Comparison of ENCODE assay signal across 7 mouse cellular contexts in the genomic region with DNA sequence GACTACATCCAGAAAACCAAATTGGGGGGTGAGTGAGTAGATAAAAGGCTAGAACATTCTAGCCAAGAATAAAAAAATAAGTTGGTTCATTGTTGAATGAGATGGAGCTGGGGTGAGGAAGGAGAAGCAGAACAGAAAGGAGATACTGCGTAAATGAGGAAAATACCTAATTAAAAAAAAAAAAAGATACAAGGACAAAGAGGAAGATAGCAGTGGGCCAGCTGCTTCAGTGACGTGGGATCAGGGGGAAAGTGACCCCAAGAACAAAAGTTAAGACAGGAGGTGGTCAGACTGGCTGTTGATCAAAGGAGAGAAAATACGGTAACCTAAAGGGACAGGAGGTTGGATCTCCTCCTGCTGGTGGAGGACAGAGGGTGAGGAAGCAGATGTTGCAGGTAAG. TPM values are rescaled to one million over a fixed set of nuclear protein-coding genes. Genes with fewer than 3 reads are reported as not detected.
A peak's percentile ranks its signal among the peaks of the same experiment; 100 is the strongest.
DNase-seq lines count a peak whose midpoint lies in the region; ATAC-seq and TF ChIP-seq lines count a peak whose summit lies in the region.

A gene (plus strand): TSS at position 301 of the 400 bp plus-strand sequence.

- no peaks in the 10 kb centered on the region for H3K27me3 ChIP-seq in spleen, adult 2 months (ENCODE audit: control insufficient read depth, insufficient read depth, low read length)
- H3K27me3 ChIP-seq in embryonic facial prominence, embryonic 14.5 days (replicated peaks; ENCODE audit: control insufficient read depth, insufficient read depth, low read length): no peaks in the 10 kb centered on the region
- no peaks in the 10 kb centered on the region for H3K27me3 ChIP-seq in limb, embryonic 11.5 days (ENCODE audit: control insufficient read depth, insufficient read depth, low read length)
- H3K27me3 ChIP-seq in stomach, embryonic 15.5 days (replicated peaks): no peaks in the 10 kb centered on the region

- WGBS in spleen, adult 2 months: 75% methylated on average over 3 of the region's 3 CpGs
- WGBS in embryonic facial prominence, embryonic 14.5 days: 80% methylated on average over 3 of the region's 3 CpGs
- 79% methylated on average over 3 of the region's 3 CpGs for WGBS in limb, embryonic 11.5 days
- 90% methylated on average over 3 of the region's 3 CpGs for WGBS in stomach, embryonic 15.5 days

- no peak for TF ChIP-seq CTCF in spleen, adult 2 months (IDR thresholded peaks at IDR 0.05; ENCODE audit: extremely low read depth, insufficient read depth, insufficient read length, insufficient replicate concordance)

- no peaks in the 10 kb centered on the region for H3K9me3 ChIP-seq in embryonic facial prominence, embryonic 14.5 days (ENCODE audit: control insufficient read depth, low read length)
- no peaks in the 10 kb centered on the region for H3K9me3 ChIP-seq in limb, embryonic 11.5 days (ENCODE audit: control insufficient read depth, low read length)
- no peaks in the 10 kb centered on the region for H3K9me3 ChIP-seq in stomach, embryonic 15.5 days

- H3K4me1 ChIP-seq in spleen, adult 2 months (ENCODE audit: control insufficient read depth, insufficient read depth, insufficient read length): peaks cover 5% of the 10 kb centered on the region; the same call in 1 of the 2 replicates
- H3K4me1 ChIP-seq in embryonic facial prominence, embryonic 14.5 days (ENCODE audit: control insufficient read depth, insufficient read depth, low read length): peaks cover 10% of the 10 kb centered on the region; the same call in 1 of the 2 replicates
- H3K4me1 ChIP-seq in limb, embryonic 11.5 days (ENCODE audit: control insufficient read depth, insufficient read depth, low read length): no peaks in the 10 kb centered on the region
- peaks cover 6% of the 10 kb centered on the region for H3K4me1 ChIP-seq in stomach, embryonic 15.5 days

- no peak for TF ChIP-seq POLR2A in spleen, adult 2 months (IDR thresholded peaks at IDR 0.05; ENCODE audit: low read depth, low read length)

- peak within 1 kb of the TSS; percentile 56 for H3K4me2 ChIP-seq in embryonic facial prominence, embryonic 14.5 days (ENCODE audit: low read depth, low read length)
- H3K4me2 ChIP-seq in limb, embryonic 11.5 days (ENCODE audit: low read depth, severe bottlenecking): peak within 1 kb of the TSS; percentile 39; the same call in 1 of the 2 replicates
- peak within 1 kb of the TSS; percentile 56 for H3K4me2 ChIP-seq in stomach, embryonic 15.5 days

- H3K27ac ChIP-seq in spleen, adult 2 months (ENCODE audit: insufficient read depth, low read length): peak within 1 kb of the TSS; percentile 49
- H3K27ac ChIP-seq in embryonic facial prominence, embryonic 14.5 days (replicated peaks; ENCODE audit: low read depth, low read length): peak within 1 kb of the TSS; percentile 65
- H3K27ac ChIP-seq in limb, embryonic 11.5 days (replicated peaks; ENCODE audit: low read depth, low read length): no peak within 1 kb of the TSS
- H3K27ac ChIP-seq in stomach, embryonic 15.5 days: peak within 1 kb of the TSS; percentile 87

- H3K36me3 ChIP-seq in spleen, adult 2 months (ENCODE audit: control insufficient read depth, insufficient read depth, low read length): peaks cover 3% of the 10 kb centered on the region; the same call in 1 of the 2 replicates
- H3K36me3 ChIP-seq in embryonic facial prominence, embryonic 14.5 days (ENCODE audit: control insufficient read depth, insufficient read depth, low read length): no peaks in the 10 kb centered on the region
- no peaks in the 10 kb centered on the region for H3K36me3 ChIP-seq in limb, embryonic 11.5 days (ENCODE audit: control insufficient read depth, insufficient read depth, low read length)
- no peaks in the 10 kb centered on the region for H3K36me3 ChIP-seq in stomach, embryonic 15.5 days

- peak within 1 kb of the TSS; percentile 62; the same call in 1 of the 2 replicates for H3K9ac ChIP-seq in embryonic facial prominence, embryonic 14.5 days (ENCODE audit: low read depth, low read length)
- H3K9ac ChIP-seq in limb, embryonic 11.5 days (ENCODE audit: low read length): no peak within 1 kb of the TSS
- no peak within 1 kb of the TSS for H3K9ac ChIP-seq in stomach, embryonic 15.5 days

- ATAC-seq in embryonic facial prominence, embryonic 14.5 days (ENCODE audit: low read depth): no peak
- no peak for ATAC-seq in limb, embryonic 11.5 days (ENCODE audit: insufficient number of reproducible peaks, low FRiP score, low TSS enrichment, low read depth)
- ATAC-seq in stomach, embryonic 15.5 days (ENCODE audit: insufficient read depth, low FRiP score, low read depth): no peak

- H3K4me3 ChIP-seq in spleen, adult 2 months (ENCODE audit: extremely low read depth, insufficient read depth, insufficient read length): peak within 1 kb of the TSS; percentile 56
- peak within 1 kb of the TSS; percentile 39 for H3K4me3 ChIP-seq in embryonic facial prominence, embryonic 14.5 days (ENCODE audit: low read depth, low read length)
- no peak within 1 kb of the TSS for H3K4me3 ChIP-seq in limb, embryonic 11.5 days (ENCODE audit: low read depth, low read length)
- peak within 1 kb of the TSS; percentile 40 for H3K4me3 ChIP-seq in stomach, embryonic 15.5 days (replicated peaks)

- no peak for DNase-seq in spleen, adult 2 months (ENCODE audit: low read depth in 1 of 2, low spot score in 2 of 2)
- DNase-seq in spleen, postnatal 36 days (ENCODE audit: low spot score in 2 of 2): no peak
- DNase-seq in embryonic facial prominence, embryonic 14.5 days (ENCODE audit: low spot score): no peak
- no peak for DNase-seq in limb, embryonic 11.5 days (ENCODE audit: low spot score)
- no peak for DNase-seq in MN1 (ENCODE audit: low spot score)
- no peak for DNase-seq in thymus, postnatal 4 days

RNA-seq across cellular contexts. Expression of the gene that starts here (rescaled TPM):
- polyA plus RNA-seq in spleen, adult 2 months (2012; rRNA removed): 5.8 and 7.0 TPM in 2 replicates
- 6.5 and 6.7 TPM in 2 replicates for polyA plus RNA-seq in embryonic facial prominence, embryonic 14.5 days (2014; fragmentation: Nextera tagmentation; extraction: Ambion mirVana)
- polyA plus RNA-seq in limb, embryonic 11.5 days (2014; fragmentation: Nextera tagmentation; extraction: Ambion mirVana): 0.72 and 1.4 TPM in 2 replicates
- 9.4 and 10.2 TPM in 2 replicates for polyA plus RNA-seq in stomach, embryonic 15.5 days (2015; fragmentation: Nextera tagmentation; extraction: Ambion mirVana)
